Mouse (Mus musculus) thymus, postnatal 14 days (tissue): ENCODE results near the gene Pola2.

Experiments
- DNase-seq: peaks from one replicate; pipeline ENCODE4 v3.0.0; 2021

Pola2 gene

DNA sequence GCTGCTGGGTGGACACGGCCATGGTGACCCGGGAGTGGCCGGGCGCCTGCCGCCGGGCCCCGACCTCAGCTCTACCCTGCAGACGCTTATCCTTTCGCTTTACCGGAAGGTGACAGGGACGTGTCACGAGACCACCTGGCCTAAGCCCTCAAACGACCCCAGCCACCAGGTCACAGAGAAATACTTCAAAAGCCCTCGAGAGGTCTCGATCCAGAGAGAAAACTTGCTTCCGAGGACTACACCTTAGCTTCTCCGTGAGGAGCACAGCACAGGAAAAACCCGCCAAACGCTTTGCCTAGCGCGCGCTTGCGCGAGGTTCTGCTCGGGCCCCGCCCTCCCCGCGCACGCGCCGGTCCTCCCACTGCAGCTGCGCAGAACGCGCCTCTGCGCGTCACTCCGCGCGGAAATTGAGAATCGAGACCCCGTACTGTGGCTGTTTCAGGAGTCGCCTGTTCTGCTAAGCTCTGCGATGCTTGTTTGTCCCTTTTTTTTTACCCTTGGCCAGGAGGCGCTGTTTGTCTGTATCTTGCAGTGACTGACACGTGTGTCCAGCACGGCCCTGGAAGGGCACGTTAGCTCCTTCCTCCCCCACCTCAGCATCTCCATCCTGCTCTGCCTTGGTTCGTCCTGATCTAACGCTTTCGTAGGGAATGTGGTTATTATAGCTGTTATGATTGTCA is at the start of gene Pola2:
TSS of gene Pola2 (minus strand) at position 320 of the 680 bp plus-strand sequence.
- DNase-seq: peak; percentile 93

- no peak for DNase-seq
These were observed 49.7 kb upstream of the Pola2 start for GRCm38 (mm10) chr19:6013691-6014090.

GRCm38 (mm10) chr19:6009137-6009536 is 45.1 kb upstream of the Pola2 start:
- DNase-seq: no peak

DNA sequence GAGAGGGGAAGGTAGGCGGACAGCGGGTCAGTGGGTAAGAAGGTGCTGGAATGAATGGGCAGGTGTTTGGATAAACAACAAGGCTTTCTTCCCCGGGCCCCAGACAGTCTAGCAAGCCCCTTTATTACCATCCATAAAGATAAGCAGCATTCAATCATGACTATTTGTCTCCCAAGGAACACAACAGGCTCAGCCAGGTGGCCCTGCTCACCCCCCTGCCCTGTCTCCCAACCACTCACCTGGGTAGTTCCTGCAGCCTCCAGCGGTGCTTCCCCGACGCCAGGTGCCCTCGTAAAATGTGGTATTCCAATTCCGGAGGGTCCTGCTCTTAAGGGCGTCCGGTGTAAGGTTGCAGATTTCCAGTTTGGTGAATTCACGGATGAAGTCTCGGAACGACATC is 43.0 kb upstream of the Pola2 start:
- DNase-seq: no peak

DNA sequence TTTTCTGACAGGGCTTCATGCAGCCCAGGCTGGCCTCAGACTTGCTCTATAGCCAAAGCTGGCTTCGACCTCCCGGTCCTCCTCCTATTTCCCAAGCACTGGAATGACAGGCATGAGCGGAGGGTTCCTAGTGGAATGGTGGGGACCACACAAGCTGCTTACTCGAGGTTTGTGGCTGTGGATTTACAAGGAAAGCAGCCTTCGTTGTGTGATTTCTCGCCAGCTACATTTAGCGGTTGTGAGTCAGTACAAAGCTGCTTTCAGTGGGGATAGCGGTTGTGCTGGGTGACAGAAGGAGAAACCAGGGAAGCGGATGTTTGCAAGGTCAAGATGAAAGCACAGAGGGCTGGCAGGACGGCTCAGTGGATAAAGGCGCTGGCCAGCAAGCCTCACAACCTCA is 41.5 kb upstream of the Pola2 start:
- DNase-seq: no peak

DNA sequence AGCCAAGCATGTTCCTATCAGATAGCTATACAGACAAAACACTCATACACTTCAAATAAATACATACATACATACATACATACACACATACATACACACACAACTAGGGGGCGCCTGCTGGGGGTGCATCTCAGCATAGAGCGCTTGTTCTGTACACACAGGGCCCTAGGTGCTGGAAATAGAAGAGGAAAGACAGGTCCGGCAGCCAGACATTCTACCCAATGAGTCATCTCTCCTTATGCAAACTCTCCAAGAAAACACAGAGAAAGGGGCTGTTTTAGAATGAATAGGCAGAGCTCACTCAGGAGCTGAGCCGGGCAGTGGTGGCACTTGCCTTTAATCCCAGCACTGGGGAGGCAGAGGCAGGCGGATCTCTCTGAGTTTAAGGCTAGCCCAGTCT is 36.0 kb upstream of the Pola2 start:
- DNase-seq: no peak

GRCm38 (mm10) chr19:5998180-5998579 is 34.2 kb upstream of the Pola2 start:
- DNase-seq: no peak

DNA sequence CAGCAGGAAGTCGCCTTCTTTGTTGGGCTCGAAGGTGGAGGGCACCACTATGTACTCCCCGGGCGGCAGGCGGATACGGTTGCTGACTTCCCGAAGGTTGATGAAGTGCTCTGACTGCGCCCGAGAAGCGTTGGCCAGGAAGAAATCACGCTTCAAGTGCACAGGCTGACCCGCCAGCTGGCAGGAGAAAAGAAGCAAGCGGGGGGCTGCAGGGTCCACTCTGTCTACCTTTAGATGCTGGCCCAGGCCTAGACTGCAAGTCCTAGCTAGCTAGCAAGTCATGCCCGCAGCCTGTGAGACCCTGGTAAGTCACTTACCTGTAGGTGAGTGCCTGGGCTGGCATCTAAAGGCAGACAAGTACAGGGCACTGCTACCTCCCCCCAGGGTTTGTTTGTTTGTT is 30.7 kb upstream of the Pola2 start:
- no peak for DNase-seq

DNA sequence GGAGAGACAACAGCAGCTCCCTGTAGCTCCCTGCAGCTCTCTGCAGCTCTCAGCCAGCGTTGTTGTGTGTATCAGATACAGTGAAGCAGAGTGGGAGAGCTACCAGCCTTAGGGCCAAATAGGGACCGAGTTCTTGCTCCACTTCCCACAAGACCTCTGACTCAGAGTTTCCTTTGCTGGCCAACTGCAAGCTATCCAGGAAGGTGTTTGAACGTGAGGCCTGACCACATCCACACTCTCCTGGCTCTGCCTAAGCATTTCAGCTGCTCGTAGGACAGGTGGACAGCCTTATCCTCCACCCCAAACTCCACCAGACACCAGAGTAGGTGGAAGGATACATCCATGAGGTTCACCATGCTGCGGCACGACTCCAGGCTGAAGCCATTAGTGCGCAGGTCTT is 28.0 kb upstream of the Pola2 start:
- no peak for DNase-seq

DNA sequence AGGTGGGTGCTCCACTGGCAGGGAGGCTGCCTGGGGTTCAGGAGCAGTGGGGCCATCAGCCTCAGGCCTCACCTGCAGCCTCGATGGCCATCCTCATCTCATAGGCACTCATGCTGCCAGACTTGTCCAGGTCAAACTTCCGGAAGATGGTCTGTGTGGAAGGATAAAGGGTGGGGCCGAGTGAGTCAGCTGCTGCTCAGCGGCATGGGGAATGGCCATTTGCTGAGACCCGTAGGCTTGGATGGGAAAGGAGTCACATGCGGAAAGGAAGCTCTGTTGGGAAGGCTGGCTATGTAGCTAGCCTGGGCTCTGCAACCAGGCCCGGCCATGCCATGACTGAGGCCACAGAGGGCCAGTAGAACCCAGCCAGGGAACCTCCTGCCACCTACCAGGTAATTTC is 27.5 kb upstream of the Pola2 start:
- no peak for DNase-seq

DNA sequence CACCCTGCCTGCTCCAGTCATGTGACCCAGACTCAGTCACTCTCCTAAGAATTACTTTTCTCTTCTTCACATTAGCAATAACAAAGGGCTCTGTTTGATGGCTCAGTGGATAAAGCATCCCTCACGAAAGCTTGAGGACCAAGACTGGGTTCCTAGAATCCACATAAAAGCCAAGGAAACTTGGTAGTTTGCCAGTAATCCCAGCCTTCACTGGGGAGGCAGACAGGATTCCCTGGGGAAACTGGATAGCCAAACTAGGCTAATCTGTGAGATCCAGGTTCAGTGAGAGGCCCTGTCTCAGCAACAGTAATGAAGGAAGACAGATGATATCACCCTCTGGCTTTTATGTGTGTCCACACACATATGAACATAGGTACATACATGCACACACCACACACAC is 26.9 kb upstream of the Pola2 start:
- DNase-seq: no peak

GRCm38 (mm10) chr19:5990033-5990432 is 26.0 kb upstream of the Pola2 start:
- DNase-seq: no peak

GRCm38 (mm10) chr19:5989585-5989984 is 25.6 kb upstream of the Pola2 start:
- no peak for DNase-seq

DNA sequence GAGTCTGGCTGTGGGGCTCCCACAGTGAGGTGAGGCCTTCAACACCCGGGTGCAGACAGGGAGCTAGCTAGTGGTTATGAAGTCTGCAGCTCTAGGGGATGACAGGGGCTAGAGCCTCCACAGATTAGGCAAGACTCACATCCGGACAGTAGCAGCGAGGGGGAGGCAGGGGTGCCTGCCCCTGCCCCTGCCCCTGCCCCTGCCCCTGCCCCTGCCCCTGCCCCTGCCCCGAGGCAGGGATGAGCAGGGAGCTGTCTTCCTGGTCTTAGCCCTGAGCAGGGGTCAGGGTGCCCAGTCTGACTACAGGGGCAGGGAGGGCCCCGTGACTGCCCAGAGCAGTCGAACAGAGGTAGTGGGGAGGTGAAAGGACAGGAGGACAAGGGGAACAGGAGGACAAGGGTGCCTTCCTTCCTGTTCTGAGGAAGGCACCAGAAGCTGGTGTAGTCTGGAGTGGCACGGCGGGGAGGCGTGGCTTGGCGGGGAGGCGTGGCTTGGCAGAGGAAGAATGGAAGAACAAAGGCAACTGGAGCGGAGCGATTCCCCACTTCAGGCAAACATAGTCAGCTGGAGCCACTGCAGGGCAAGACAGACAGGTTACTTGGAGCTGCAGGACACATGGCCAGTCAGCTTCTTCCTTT is 24.9 kb upstream of the Pola2 start:
- DNase-seq: peak; percentile 91

DNA sequence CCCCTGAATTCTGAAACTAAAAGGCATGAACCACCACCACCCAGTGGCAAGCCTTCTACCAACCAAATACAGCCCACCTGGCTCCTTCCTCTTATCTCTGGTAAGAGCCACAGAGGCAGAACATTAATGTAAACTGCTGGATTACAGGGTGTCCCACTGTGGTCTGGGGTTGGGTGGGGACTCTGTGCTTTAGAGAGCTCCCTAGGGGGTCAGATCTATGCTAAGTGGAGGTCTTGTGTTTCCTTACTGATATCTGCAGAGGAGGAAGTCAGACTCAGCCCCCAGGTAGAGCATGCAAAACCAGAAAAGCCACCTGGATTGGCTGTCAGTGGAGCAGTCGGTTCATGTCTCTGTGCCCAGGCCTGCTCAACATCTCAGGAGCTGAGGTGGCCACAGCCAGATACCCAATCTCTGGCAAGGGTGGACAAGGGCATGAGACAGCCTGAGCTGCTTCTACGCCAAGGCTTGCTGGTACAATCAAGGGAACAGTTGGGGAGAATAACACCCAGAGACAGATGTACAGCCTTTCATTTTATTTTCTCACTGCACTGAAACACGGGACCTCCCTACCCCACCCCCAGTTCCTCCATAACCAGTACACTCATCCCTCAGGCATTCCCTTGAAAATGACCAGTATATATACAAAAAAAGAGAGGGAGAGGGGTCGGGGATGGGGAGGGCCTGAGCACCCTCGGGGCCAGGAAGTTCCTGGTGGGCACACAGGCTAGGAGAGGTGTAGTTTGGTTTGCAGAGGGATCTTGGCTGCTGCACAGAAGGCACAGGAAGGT is 24.2 kb upstream of the Pola2 start:
- DNase-seq: no peak

- DNase-seq: no peak
These were observed 22.0 kb upstream of the Pola2 start, which contains the start of gene Slc22a20 for GRCm38 (mm10) chr19:5986043-5986442. Gene Slc22a20 (minus strand): TSS chr19:5986143.

DNA sequence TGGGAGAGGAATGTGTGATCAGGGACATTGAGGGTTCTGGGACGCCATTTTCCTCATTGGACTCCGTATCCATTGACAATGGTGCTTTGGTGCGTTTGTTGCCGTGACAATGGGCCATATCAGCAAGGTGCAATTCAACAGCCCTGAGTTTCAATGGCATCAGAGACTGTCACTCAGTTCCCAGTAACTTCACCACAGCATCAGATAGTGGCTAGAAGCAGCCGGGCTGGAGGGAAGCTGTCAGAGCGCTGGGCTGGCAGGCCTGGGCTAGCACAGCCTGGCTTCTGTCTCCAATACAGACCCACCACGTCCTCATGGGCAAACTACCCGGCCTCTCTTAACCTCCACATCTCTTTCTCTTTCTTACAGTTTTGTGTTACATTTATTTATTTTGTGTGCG is 16.5 kb upstream of the Pola2 start:
- DNase-seq: no peak

DNA sequence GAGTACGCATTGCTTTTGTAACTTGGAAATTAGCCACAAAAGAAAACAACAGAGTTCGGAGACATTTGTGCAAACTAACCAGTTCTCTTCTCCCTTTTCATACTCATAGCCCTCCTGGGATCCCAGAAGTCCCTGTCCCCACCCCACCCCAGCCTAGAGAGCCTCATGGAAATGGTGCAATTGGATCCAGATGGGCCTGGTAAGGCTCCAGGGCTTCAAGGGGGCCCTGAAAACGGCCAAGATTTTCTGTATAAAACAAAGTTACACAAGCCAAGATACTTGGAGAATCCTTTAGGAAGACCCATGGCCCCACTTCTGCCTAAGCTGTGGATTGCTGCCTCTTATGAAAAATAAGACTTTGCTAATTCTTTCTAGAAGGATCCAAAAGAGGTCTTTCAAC is 13.7 kb upstream of the Pola2 start:
- DNase-seq: no peak

GRCm38 (mm10) chr19:5975676-5976075 is 11.7 kb upstream of the Pola2 start:
- no peak for DNase-seq

- no peak for DNase-seq
These were observed 11.1 kb upstream of the Pola2 start for GRCm38 (mm10) chr19:5975112-5975511.

DNA sequence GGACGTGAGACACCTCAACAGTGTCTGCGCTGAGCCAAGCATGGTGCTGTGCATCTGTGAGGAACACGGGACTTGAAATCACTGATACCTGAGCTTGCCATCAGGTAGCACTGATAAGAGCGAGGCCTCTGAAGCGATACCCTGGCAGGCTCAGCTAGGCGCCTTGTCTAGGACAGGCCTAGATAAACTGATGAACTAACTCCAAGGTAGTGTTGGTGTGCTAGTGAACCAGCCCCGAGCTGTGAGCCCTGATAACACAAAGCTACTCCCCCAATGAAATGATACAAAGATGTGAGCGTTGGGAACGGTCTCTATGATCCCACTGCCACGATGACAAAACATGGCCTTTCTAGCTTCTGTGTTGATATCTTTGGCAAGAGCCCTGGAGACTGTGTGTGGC is 3.7 kb upstream of the Pola2 start:
- no peak for DNase-seq

GRCm38 (mm10) chr19:5966786-5967185 is 2.8 kb upstream of the Pola2 start:
- DNase-seq: no peak

DNA sequence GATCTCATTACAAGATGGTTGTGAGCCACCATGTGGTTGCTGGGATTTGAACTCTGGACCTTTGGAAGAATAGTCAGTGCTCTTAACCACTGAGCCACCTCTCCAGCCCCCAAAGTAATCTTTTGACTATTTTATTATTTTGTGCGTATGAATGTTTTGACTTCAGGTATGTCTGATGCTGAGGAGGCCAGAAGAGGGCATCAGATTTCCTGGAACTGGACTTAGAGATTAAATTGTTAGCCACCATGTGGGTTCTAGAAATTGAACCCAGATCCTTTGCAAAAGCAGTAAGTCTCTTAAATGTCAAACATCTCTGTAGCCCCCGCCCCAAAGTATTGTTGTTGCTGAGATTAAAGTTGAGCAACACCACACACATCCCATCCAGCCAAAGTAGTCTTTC is 1.9 kb upstream of the Pola2 start:
- DNase-seq: no peak

DNA sequence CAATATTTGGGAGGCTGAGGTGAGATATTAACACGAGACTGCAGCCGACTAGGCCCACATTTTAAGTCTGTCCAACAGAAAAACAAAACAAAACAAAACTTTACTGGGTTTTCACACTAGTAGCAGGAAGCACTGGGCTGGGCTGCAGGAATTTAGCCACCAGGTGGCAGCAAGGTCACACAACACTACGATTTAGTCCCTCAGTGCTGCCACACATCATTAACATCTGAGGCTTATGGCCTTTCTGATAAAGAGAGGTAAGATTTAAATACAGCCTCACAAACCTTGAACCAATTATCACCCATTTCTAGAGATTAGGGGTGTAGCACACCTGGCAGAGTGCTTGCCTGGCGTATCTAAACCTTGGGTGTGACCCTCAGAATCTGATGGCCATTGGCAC is 1.3 kb upstream of the Pola2 start:
- peak; percentile 82 for DNase-seq
